Mouse (Mus musculus) embryonic facial prominence, embryonic 10.5 days (tissue): Measurements from ENCODE around the gene Vsnl1. TPM values are rescaled to one million over a fixed set of nuclear protein-coding genes. Genes with fewer than 3 reads are reported as not detected.
A peak's percentile ranks its signal among the peaks of the same experiment; 100 is the strongest.

Experiments
- DNase-seq: peaks from one replicate; pipeline ENCODE4 v3.0.0-alpha.2; 2017; ENCODE audit warnings: low spot score
- H3K27ac ChIP-seq: fragments of 300-500 bp; sonication (generic); replicated peaks from 2 replicates; pipeline ENCODE4 v1.5.1; 2016; ENCODE audit warnings: mild to moderate bottlenecking
- H3K27me3 ChIP-seq: fragments of 300-500 bp; sonication (generic); replicated peaks from 2 replicates; pipeline ENCODE4 v1.6.1; 2016; ENCODE audit warnings: low read depth, mild to moderate bottlenecking; ENCODE audit not compliant: poor library complexity, severe bottlenecking
- H3K36me3 ChIP-seq: fragments of 300-500 bp; sonication (generic); replicated peaks from 2 replicates; pipeline ENCODE4 v1.6.1; 2016; ENCODE audit warnings: mild to moderate bottlenecking, moderate library complexity
- H3K4me1 ChIP-seq: fragments of 300-500 bp; sonication (generic); 2 replicates; pipeline ENCODE4 v1.6.1; 2016
- H3K4me3 ChIP-seq: fragments of 300-500 bp; sonication (generic); 2 replicates; pipeline ENCODE4 v1.5.1; 2016; ENCODE audit warnings: mild to moderate bottlenecking, moderate library complexity
- H3K9me3 ChIP-seq: fragments of 300-500 bp; sonication (generic); 2 replicates; pipeline ENCODE4 v1.6.1; 2016; ENCODE audit warnings: mild to moderate bottlenecking
- WGBS: fragments of 180-500 bp; shearing (Covaris S2); methylation state at CpG from one replicate; pipeline ENCODE4 v1.1.7; 2016; 5-methylcytosine and 5-hydroxymethylcytosine counted together
- polyA plus RNA-seq: library from polyadenylated mRNA; unstranded; fragments of >200 nt; fragmentation: Nextera tagmentation; extraction: Ambion mirVana; gene quantifications from 2 replicates; pipeline ENCODE4 v1.2.1, GENCODE M21; 2016

Gene Vsnl1
- polyA plus RNA-seq, 1 experiment from 2014 or later, result 0.70 TPM

- H3K4me3 ChIP-seq, result no peak overlapping the region
- H3K9me3 ChIP-seq, result no peaks in the 10 kb centered on the region
- no peaks in the 10 kb centered on the region for H3K36me3 ChIP-seq
- no peaks in the 10 kb centered on the region for H3K4me1 ChIP-seq
- no peak for DNase-seq
- H3K27me3 ChIP-seq, result no peaks in the 10 kb centered on the region
- H3K27ac ChIP-seq, result no peak overlapping the region
- WGBS, result 58% methylated on average over 6 of the region's 6 CpGs
Measured at GRCm38 (mm10) chr12:11364870-11365269, 71.5 kb downstream of the Vsnl1 start.

DNA sequence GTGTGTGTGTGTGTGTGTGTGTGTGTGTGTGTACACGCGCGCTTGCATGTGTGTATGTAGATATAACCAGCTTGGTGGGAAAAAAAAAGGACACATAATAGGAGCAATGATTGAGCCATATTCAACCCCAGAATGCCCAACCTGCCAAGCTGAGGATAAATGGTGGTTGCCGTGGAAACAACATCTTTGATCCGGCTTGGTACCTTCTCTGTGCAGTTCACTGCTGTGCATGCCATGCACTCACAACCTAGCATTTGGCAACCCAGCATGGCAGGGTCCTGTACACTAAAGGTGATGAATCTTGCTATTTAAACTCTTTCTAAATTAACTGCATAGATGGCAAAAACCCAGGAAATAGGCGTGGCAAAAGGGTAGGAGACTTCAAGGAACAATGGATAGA is 74.0 kb downstream of the Vsnl1 start:
- no peaks in the 10 kb centered on the region for H3K9me3 ChIP-seq
- no peak overlapping the region for H3K27ac ChIP-seq
- DNase-seq, result no peak
- no peak overlapping the region for H3K4me3 ChIP-seq
- 94% methylated on average over 6 of the region's 6 CpGs for WGBS
- no peaks in the 10 kb centered on the region for H3K36me3 ChIP-seq
- no peaks in the 10 kb centered on the region for H3K4me1 ChIP-seq
- H3K27me3 ChIP-seq, result no peaks in the 10 kb centered on the region

GRCm38 (mm10) chr12:11350895-11351294 is 85.5 kb downstream of the Vsnl1 start:
- 37% methylated on average over 5 of the region's 5 CpGs for WGBS
- H3K9me3 ChIP-seq, result no peaks in the 10 kb centered on the region

DNA sequence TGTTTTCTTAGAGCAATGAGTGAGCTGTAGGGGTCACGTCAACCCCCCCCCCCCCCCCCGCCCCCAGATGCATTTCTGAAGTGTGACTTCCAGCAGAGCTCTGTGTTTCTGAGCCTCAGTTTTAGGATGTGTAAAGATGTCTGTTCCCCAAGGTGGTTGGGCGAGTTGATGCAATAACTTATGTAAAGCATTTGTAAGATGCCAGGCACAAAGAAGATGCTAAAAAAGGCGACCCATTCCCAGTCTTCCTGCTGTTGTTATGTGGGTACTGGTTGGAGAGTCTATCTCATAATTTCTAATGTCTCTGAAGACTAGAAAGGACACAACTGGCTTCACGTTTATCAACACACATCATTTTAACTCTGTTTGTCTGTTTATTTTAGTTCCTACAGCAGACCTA is 86.5 kb downstream of the Vsnl1 start:
- Histone ChIP-seq H3K27me3 (no peaks in the 10 kb centered on the region), H3K4me1 (no peaks in the 10 kb centered on the region), H3K9me3 (no peaks in the 10 kb centered on the region), H3K4me3 (no peak overlapping the region), H3K27ac (no peak overlapping the region), H3K36me3 (no peaks in the 10 kb centered on the region)
- 59% methylated on average over 5 of the region's 5 CpGs for WGBS
- no peak for DNase-seq

More at GRCm38 (mm10) chr12:11350895-11351294, 85.5 kb downstream of the Vsnl1 start:
- Histone ChIP-seq H3K27me3 (no peaks in the 10 kb centered on the region), H3K27ac (no peak overlapping the region), H3K36me3 (no peaks in the 10 kb centered on the region), H3K4me3 (no peak overlapping the region), H3K4me1 (no peaks in the 10 kb centered on the region)
- peak; percentile 76 for DNase-seq

DNA sequence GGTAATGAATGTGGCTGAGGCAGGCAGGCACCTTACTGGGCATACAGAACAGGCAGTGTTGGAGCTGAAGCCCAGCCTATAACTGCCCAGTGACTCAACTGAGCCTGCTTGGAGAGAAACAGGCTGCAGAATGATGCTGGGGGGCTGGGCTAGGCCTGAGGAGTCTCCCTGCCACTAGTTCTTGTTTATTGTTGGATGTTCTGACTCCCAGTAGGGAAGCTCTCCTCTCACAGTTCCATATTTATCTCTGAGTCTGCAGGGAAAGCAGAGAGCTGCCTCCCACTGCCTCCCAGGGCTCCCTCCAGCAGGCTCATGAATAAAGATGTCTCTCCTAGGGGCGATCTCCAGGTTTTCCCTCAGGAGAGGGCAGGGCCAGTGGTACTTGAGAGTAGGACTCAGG is 88.0 kb downstream of the Vsnl1 start:
- Histone ChIP-seq H3K36me3 (no peaks in the 10 kb centered on the region), H3K4me3 (no peak overlapping the region), H3K4me1 (no peaks in the 10 kb centered on the region), H3K9me3 (no peaks in the 10 kb centered on the region), H3K27me3 (no peaks in the 10 kb centered on the region), H3K27ac (no peak overlapping the region)
- DNase-seq, result no peak
- 13% methylated on average over 1 of the region's 1 CpGs for WGBS

DNA sequence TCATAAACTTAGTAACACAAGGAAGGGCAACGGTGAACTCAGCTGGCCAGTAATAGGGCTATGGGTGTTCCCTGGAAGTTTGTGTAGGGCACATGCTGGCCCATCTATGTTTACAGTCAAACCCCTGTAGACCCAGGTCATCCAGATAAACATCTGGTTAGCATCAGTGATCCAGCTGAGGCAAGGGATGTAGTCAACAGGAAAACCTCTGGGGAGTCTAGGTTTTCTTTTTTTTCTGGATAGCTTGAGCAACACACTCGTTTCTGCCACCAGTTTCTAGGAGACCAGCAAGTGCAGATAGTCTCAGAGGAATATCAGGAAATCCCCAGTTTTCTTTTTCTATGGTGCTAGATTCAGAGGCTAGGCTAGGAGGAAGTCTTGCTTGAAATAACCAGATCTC is 90.5 kb downstream of the Vsnl1 start:
- H3K27me3 ChIP-seq, result no peaks in the 10 kb centered on the region
- no peak for DNase-seq
- 53% methylated on average over 2 of the region's 2 CpGs for WGBS

GRCm38 (mm10) chr12:11342020-11342600 is 94.3 kb downstream of the Vsnl1 start:
- 87% methylated on average over 6 of the region's 6 CpGs for WGBS
- no peak overlapping the region for H3K4me3 ChIP-seq
- H3K27me3 ChIP-seq, result no peaks in the 10 kb centered on the region
- no peaks in the 10 kb centered on the region for H3K9me3 ChIP-seq
- H3K36me3 ChIP-seq, result no peaks in the 10 kb centered on the region
- H3K27ac ChIP-seq, result no peak overlapping the region
- DNase-seq, result no peak
- H3K4me1 ChIP-seq, result no peaks in the 10 kb centered on the region

More for the DNA sequence above, 90.5 kb downstream of the Vsnl1 start:
- H3K9me3 ChIP-seq, result no peaks in the 10 kb centered on the region
- H3K27ac ChIP-seq, result no peak overlapping the region
- no peaks in the 10 kb centered on the region for H3K36me3 ChIP-seq
- no peaks in the 10 kb centered on the region for H3K4me1 ChIP-seq
- no peak overlapping the region for H3K4me3 ChIP-seq

DNA sequence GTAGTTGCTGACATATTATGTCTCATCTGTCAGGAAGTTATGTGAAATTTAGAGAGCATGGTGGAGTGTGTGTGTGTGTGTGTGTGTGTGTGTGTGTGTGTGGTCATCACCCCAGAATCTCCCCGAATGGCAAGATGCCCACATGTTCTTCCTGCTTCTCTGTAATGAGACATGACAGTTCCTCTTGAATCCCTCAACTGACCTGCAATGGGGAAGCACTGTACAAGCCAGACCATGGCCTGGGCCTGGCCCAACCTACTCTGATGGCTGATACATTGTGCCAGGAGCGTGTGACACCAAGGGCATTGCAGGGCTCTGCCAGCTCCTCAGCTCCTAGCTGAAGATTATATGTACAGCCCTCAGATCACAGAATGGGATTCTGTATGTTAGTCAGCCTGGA is 98.2 kb downstream of the Vsnl1 start:
- Histone ChIP-seq H3K4me1 (no peaks in the 10 kb centered on the region), H3K36me3 (no peaks in the 10 kb centered on the region), H3K9me3 (no peaks in the 10 kb centered on the region), H3K27ac (no peak overlapping the region), H3K4me3 (no peak overlapping the region), H3K27me3 (no peaks in the 10 kb centered on the region)
- no peak for DNase-seq
- 89% methylated on average over 2 of the region's 2 CpGs for WGBS

- WGBS, result 41% methylated on average over 4 of the region's 4 CpGs
- no peaks in the 10 kb centered on the region for H3K27me3 ChIP-seq
- peak; percentile 42 for DNase-seq
- H3K4me3 ChIP-seq, result no peak overlapping the region
- H3K27ac ChIP-seq, result no peak overlapping the region
- no peaks in the 10 kb centered on the region for H3K4me1 ChIP-seq
- no peaks in the 10 kb centered on the region for H3K36me3 ChIP-seq
- H3K9me3 ChIP-seq, result no peaks in the 10 kb centered on the region
Measured at GRCm38 (mm10) chr12:11336845-11337244, 99.6 kb downstream of the Vsnl1 start.

GRCm38 (mm10) chr12:11326483-11326882 is 109.9 kb downstream of the Vsnl1 start:
- Histone ChIP-seq H3K4me3 (no peak overlapping the region), H3K4me1 (no peaks in the 10 kb centered on the region), H3K27me3 (no peaks in the 10 kb centered on the region), H3K27ac (no peak overlapping the region), H3K9me3 (no peaks in the 10 kb centered on the region), H3K36me3 (no peaks in the 10 kb centered on the region)
- WGBS, result 88% methylated on average over 3 of the region's 3 CpGs
- DNase-seq, result no peak

GRCm38 (mm10) chr12:11324480-11324879 is 111.9 kb downstream of the Vsnl1 start:
- no peaks in the 10 kb centered on the region for H3K9me3 ChIP-seq
- no peak for DNase-seq
- no peak overlapping the region for H3K27ac ChIP-seq
- H3K36me3 ChIP-seq, result 0 out of 2 replicates have a peak, but pooled peaks cover 3% of the 10 kb centered on the region
- 76% methylated on average over 4 of the region's 4 CpGs for WGBS
- no peaks in the 10 kb centered on the region for H3K27me3 ChIP-seq
- no peak overlapping the region for H3K4me3 ChIP-seq
- H3K4me1 ChIP-seq, result no peaks in the 10 kb centered on the region

- WGBS, result 58% methylated on average over 6 of the region's 6 CpGs
- no peak for DNase-seq
Measured at GRCm38 (mm10) chr12:11317671-11318070, 118.7 kb downstream of the Vsnl1 start.

DNA sequence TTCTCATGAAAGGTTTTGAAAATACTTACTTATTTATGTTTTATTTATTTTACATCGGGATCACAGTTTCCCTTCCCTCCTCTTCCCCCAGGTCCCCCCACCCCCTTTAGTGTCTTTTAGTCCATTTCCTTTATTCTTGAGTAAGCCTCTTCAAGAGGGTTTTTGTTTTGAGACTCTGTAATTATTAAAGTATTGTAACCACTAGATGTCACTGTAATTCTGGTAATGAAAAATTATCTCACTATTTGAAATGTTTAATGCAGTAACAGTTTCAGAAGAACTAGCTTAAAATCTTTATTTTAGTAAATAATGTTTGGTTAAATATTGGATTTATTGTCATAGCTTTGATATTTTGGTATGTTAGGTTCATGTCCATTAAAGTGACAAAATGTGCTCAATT is 122.6 kb downstream of the Vsnl1 start:
- Histone ChIP-seq H3K4me3 (no peak overlapping the region), H3K36me3 (peaks cover 82% of the 10 kb centered on the region), H3K27me3 (no peaks in the 10 kb centered on the region), H3K9me3 (no peaks in the 10 kb centered on the region), H3K27ac (no peak overlapping the region), H3K4me1 (no peaks in the 10 kb centered on the region)
- 83% methylated on average over 1 of the region's 1 CpGs for WGBS
- no peak for DNase-seq

More at GRCm38 (mm10) chr12:11317671-11318070, 118.7 kb downstream of the Vsnl1 start:
- Histone ChIP-seq H3K27me3 (no peaks in the 10 kb centered on the region), H3K36me3 (peaks cover 51% of the 10 kb centered on the region), H3K27ac (no peak overlapping the region), H3K4me3 (no peak overlapping the region), H3K4me1 (no peaks in the 10 kb centered on the region), H3K9me3 (no peaks in the 10 kb centered on the region)
